In the genomic region with DNA sequence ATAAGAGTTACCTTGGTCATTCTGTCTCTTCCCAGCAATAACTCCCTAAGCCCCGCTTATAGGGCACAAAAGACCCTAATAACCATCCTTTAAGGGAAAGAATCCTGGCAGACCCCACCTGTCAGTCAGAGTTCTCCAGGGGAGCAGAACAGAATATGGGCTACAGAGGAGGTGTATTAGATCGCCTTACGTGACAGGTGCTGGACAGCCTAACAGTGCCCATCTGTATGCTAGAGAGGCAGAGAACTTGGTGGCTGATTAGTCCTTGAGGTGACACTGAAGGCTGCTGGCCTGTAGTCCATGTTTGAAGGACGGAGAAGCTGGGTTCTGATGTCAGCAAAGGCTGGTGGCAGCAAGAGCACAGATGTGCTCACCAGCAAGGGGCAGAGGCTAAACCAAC, we compare ENCODE assay signal across 20 mouse cellular contexts.
"Had no signal": no experiment of that assay in that cellular context is flagged by ENCODE, and none has a peak within 500 bp of the region (broad histone marks: within the 10 kb centered on the region; RNA-seq: fewer than 3 reads in every experiment).

No protein-coding gene starts in this region.

- DNase-seq: liver, embryonic 13.5 days; liver, postnatal 0 days; lung, adult 2 months; lung, postnatal 14 days; retina, postnatal 1 day; right cerebral cortex, adult 18-20 months; right cerebral cortex, postnatal 14 days; thymus, adult 18-20 months; thymus, postnatal 14 days; thymus, postnatal 36 days had no signal

- H3K4me3 ChIP-seq: liver, embryonic 13.5 days; liver, embryonic 15.5 days; lung, embryonic 15.5 days; midbrain, embryonic 10.5 days; midbrain, embryonic 13.5 days; midbrain, embryonic 15.5 days; myocyte; neural tube, embryonic 13.5 days; neural tube, embryonic 15.5 days; stomach, embryonic 15.5 days had no signal

- H3K9me3 ChIP-seq: liver, embryonic 13.5 days; liver, embryonic 15.5 days; lung, embryonic 15.5 days; midbrain, embryonic 10.5 days; midbrain, embryonic 13.5 days; midbrain, embryonic 15.5 days; neural tube, embryonic 13.5 days; neural tube, embryonic 15.5 days; stomach, embryonic 15.5 days had no signal

- H3K4me2 ChIP-seq: liver, embryonic 13.5 days; liver, embryonic 15.5 days; lung, embryonic 15.5 days; midbrain, embryonic 13.5 days; midbrain, embryonic 15.5 days; neural tube, embryonic 13.5 days; neural tube, embryonic 15.5 days; stomach, embryonic 15.5 days had no signal

- ATAC-seq: liver, postnatal 0 days; lung, postnatal 0 days; midbrain, embryonic 13.5 days; midbrain, embryonic 15.5 days had no signal

- H3K9ac ChIP-seq: liver, embryonic 13.5 days; liver, embryonic 15.5 days; liver, postnatal 0 days; lung, embryonic 15.5 days; midbrain, embryonic 13.5 days; midbrain, embryonic 15.5 days; neural tube, embryonic 13.5 days; neural tube, embryonic 15.5 days; stomach, embryonic 15.5 days had no signal

- H3K36me3 ChIP-seq: liver, embryonic 13.5 days; liver, embryonic 15.5 days; lung, embryonic 15.5 days; midbrain, embryonic 15.5 days; neural tube, embryonic 15.5 days; stomach, embryonic 15.5 days had no signal

- H3K27ac ChIP-seq: liver, embryonic 13.5 days; liver, embryonic 15.5 days; lung, embryonic 15.5 days; midbrain, embryonic 10.5 days; midbrain, embryonic 13.5 days; midbrain, embryonic 15.5 days; neural tube, embryonic 13.5 days; neural tube, embryonic 15.5 days; stomach, embryonic 15.5 days had no signal
